Mouse (Mus musculus): ENCODE data around the gene Pabpc1l. TPM values are rescaled to one million over a fixed set of nuclear protein-coding genes. Genes with fewer than 3 reads are reported as not detected.

Gene Pabpc1l
- 1.2 and 1.7 TPM in 2 replicates for polyA plus RNA-seq (2015; fragmentation: Nextera tagmentation; extraction: Ambion mirVana)

DNA sequence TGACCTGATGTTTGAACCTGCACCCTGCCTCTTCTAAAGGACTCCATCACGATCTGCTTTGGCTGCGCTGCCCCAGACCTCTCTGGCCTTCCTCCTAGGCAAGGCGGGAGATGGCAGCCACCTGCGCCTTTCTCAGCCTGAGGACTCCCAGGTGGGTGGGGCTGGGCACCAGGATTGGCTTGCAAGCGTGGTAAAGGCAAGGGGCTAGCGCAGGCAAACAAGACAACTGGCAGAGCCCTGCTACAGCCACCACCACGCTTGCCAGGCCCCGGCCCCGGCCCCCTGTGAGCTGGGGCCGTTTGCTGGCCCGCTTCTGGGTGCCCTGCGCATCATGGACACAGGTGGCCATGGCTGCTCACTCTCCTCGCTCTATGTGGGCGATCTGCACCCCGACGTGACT lies at the start of gene Pabpc1l:
Gene Pabpc1l, plus strand, starts transcription at position 301 of the 400 bp plus-strand sequence.
- Histone ChIP-seq H3K4me3 (no peak within 1 kb of the TSS), H3K4me1 (replicated peaks) (no peaks in the 10 kb centered on the region), H3K9me3 (no peaks in the 10 kb centered on the region), H3K27me3 (no peaks in the 10 kb centered on the region), H3K4me2 (no peak within 1 kb of the TSS), H3K36me3 (0 out of 2 replicates have a peak, but pooled peaks cover 2% of the 10 kb centered on the region), H3K9ac (no peak within 1 kb of the TSS), H3K27ac (replicated peaks) (no peak within 1 kb of the TSS)
- no peak for ATAC-seq (ENCODE audit: low read depth)
- WGBS, result 88% methylated on average over 16 of the region's 16 CpGs

DNA sequence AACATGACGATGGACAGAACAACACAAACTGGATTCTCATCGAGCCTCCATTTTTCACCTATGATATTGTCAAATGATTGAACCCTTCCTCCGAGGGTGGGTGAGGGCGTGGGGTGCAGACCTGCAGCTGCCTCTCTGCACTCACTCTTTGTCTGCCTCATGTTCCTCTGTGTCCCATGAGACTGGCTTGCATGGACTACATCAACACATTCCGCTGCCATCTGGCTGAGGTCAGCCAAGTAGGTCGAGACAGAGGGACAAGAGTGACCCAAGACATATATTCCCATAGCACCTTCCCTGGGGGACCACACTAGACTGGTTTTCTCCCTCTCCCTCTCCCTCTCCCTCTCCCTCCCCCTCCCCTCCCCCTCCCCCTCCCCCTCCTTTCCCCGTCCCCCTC lies 48.8 kb upstream of the Pabpc1l start:
- 84% methylated on average over 6 of the region's 7 CpGs for WGBS
- H3K27ac ChIP-seq (replicated peaks), result no peak overlapping the region

DNA sequence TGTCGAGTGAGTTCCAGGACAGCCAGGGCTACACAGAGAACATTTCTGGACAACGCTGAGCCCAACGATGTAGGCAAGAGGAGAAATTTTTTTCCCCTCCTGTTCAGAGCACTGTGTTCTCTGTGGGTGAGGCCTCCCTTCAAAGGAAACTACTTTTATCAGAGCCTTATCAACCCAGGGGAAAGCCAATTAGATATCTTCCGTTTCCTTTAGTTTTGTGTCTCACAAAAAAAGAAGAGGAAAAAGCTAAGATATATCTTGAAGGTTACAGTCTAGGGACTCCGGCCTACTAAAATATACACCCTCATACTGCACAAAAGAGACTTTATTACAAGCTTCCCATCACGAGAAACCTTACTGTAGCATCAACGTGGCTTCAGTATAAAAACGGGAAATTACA lies 38.0 kb upstream of the Pabpc1l start:
- H3K27me3 ChIP-seq, result no peaks in the 10 kb centered on the region
- H3K4me3 ChIP-seq, result no peak overlapping the region
- H3K36me3 ChIP-seq, result no peaks in the 10 kb centered on the region
- WGBS, result 82% methylated on average over 8 of the region's 8 CpGs
- no peak overlapping the region for H3K27ac ChIP-seq (replicated peaks)
- no peaks in the 10 kb centered on the region for H3K4me1 ChIP-seq (replicated peaks)
- no peak for ATAC-seq (ENCODE audit: low read depth)
- no peak overlapping the region for H3K9ac ChIP-seq
- H3K9me3 ChIP-seq, result no peaks in the 10 kb centered on the region
- no peak overlapping the region for H3K4me2 ChIP-seq

More for the DNA sequence above, 48.8 kb upstream of the Pabpc1l start:
- Histone ChIP-seq H3K9me3 (no peaks in the 10 kb centered on the region), H3K4me3 (no peak overlapping the region), H3K27me3 (no peaks in the 10 kb centered on the region), H3K9ac (no peak overlapping the region), H3K36me3 (no peaks in the 10 kb centered on the region), H3K4me2 (no peak overlapping the region), H3K4me1 (replicated peaks) (no peaks in the 10 kb centered on the region)
- no peak for ATAC-seq (ENCODE audit: low read depth)

DNA sequence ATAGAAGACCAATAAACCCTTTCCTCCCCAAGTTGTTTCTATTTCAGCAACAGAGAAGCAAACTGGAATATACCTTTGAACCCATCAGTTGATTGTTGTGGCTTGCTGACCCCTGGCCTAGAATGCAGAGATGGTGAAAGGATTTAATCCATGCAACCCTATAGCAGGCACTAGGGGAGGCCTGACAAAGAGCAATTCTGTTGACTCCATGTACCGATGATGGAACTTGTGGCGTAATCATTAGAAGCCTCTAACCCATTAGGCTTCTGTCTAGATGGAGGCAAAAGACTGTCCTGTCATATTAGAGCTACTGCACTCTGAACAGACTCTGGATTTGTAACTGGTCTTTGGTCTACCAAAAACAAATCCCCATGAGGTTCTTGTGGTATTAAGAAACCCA lies 32.4 kb upstream of the Pabpc1l start:
- H3K4me2 ChIP-seq, result no peak overlapping the region
- no peak for ATAC-seq (ENCODE audit: low read depth)
- 97% methylated on average over 2 of the region's 2 CpGs for WGBS

DNA sequence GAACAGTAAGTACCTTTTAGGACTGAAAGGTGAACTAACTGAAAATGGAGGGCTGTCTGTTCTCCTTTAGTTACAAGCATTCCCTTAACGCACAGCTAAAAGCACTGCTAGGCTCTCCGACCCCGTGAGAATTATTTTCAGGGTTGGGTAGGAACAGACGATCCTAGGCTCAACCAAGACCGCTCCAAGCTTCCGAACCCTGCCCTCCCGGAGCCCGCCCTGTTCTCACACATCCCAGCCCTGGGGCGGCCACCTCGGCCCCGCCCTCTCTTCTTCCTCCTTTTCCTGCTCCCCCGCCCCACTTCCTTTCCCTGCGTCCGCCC lies 30.6 kb upstream of the Pabpc1l start, which contains the start of gene Ywhab:
Gene Ywhab, plus strand, starts transcription at position 307 of the 323 bp plus-strand sequence.
- peaks cover 5% of the 10 kb centered on the region; the same call in 1 of the 2 replicates for H3K36me3 ChIP-seq
- H3K9me3 ChIP-seq, result no peaks in the 10 kb centered on the region
- H3K27ac ChIP-seq (replicated peaks), result peak within 1 kb of the TSS; percentile 96
- peaks cover 48% of the 10 kb centered on the region for H3K4me1 ChIP-seq (replicated peaks)
- no peaks in the 10 kb centered on the region for H3K27me3 ChIP-seq
- peak within 1 kb of the TSS; percentile 99 for H3K4me3 ChIP-seq
- under 1% methylated on average over 14 of the region's 14 CpGs for WGBS
- H3K9ac ChIP-seq, result peak within 1 kb of the TSS; percentile 97
- H3K4me2 ChIP-seq, result peak within 1 kb of the TSS; percentile 77
- no peak for ATAC-seq (ENCODE audit: low read depth)

More for the DNA sequence above, 32.4 kb upstream of the Pabpc1l start:
- peaks cover 2% of the 10 kb centered on the region; the same call in 1 of the 2 replicates for H3K36me3 ChIP-seq
- H3K27ac ChIP-seq (replicated peaks), result no peak overlapping the region
- no peaks in the 10 kb centered on the region for H3K27me3 ChIP-seq
- H3K9me3 ChIP-seq, result no peaks in the 10 kb centered on the region
- peaks cover 32% of the 10 kb centered on the region for H3K4me1 ChIP-seq (replicated peaks)
- no peak overlapping the region for H3K9ac ChIP-seq
- no peak overlapping the region for H3K4me3 ChIP-seq

DNA sequence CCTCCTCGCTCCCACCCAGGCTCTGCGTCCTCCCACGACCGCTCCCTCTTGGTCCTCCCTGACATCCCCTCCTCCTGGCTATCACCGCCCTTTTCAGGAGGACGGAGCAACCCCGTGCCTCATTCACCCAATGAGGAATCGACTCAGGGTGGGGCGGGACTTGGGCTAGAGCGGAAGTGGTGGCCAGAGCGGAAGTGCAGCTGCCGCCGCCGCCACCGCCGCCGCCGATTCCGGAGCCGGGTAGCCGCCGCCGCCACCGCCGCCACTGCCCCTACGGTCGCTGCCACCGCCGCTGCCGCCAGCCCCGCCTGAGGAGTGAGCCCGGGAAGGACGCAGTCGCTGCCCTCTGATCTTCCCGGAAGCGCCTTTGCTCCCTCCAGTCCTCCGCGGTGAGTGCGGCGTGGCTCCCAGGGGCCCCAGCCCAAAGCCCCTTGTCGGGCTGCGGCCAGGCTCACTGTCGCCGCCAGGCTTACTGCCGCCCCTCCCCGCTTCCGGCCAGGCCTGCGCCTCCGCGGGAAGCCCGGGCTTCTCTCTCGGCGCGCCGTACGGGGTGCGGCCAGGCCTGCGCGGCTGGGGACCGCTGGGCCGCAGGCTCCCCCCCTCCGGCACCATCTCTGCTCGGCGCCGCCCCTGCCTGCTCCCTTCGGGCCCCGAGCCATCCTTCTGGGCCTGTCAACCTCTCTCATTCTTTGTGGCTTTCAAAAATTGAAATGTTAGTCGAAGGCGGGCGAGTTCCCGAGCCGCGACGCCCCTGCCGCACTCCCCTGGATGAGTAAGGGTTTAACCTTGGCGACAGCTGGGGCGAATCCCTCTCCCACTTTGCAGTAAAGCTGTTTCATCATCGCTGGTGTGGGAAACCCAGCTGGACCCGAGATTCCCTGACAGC lies 30.0 kb upstream of the Pabpc1l start:
- Histone ChIP-seq H3K4me2 (peak overlapping the region; percentile 77), H3K9ac (peak overlapping the region; percentile 97), H3K27me3 (no peaks in the 10 kb centered on the region), H3K4me3 (peak overlapping the region; percentile 99), H3K4me1 (replicated peaks) (peaks cover 53% of the 10 kb centered on the region), H3K9me3 (no peaks in the 10 kb centered on the region), H3K36me3 (peaks cover 5% of the 10 kb centered on the region; the same call in 1 of the 2 replicates), H3K27ac (replicated peaks) (peak overlapping the region; percentile 96)
- ATAC-seq (ENCODE audit: low read depth), result peak; percentile 99
- WGBS, result under 1% methylated on average over 66 of the region's 79 CpGs

DNA sequence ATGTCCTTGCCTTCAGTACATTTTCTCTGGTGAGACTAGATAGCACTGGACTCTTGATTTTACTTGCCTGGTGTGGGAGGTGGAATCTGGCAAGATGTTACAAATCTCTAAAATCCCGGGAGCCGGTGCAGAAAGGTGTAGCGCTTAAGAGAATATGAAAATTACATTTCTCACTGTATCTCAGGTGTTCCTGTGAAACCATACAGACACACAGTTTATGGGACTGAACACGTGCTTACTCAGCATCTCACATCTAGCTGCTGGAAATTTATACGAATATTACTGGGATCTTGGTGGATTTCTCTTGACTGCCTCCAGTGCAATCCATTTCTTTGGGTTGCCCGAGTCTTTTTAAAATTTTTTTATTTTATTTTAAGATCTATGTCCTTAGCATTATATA lies 29.0 kb upstream of the Pabpc1l start:
- Histone ChIP-seq H3K4me1 (replicated peaks) (peaks cover 61% of the 10 kb centered on the region), H3K36me3 (peaks cover 5% of the 10 kb centered on the region; the same call in 1 of the 2 replicates), H3K4me2 (peak overlapping the region; percentile 77), H3K27me3 (no peaks in the 10 kb centered on the region), H3K9ac (peak overlapping the region; percentile 97), H3K27ac (replicated peaks) (no peak overlapping the region), H3K4me3 (peak overlapping the region; percentile 99), H3K9me3 (no peaks in the 10 kb centered on the region)
- 80% methylated on average over 6 of the region's 6 CpGs for WGBS
- no peak for ATAC-seq (ENCODE audit: low read depth)

DNA sequence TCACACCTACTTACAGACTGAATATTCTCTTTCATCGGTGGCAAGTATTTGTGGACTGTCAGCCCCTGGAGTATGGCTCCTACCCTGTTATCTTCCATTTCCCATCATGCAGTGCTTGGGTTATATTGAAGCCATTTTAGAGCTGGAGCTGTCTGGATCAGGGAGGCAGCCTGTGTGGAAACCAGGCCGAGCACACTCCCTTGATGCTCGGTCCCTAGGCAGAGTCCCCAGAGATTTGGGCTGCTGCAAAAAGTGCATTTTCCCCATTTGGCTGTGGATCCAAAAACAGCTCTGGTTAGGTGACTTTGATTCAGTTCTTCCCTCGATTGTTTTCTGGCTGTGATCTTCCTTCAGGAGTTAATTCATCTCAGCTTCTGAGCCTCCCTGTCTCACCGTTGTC lies 28.4 kb upstream of the Pabpc1l start:
- peak overlapping the region; percentile 99 for H3K4me3 ChIP-seq
- H3K4me1 ChIP-seq (replicated peaks), result peaks cover 64% of the 10 kb centered on the region
- ATAC-seq (ENCODE audit: low read depth), result no peak
- H3K9ac ChIP-seq, result peak overlapping the region; percentile 47
- H3K27me3 ChIP-seq, result no peaks in the 10 kb centered on the region
- no peak overlapping the region for H3K27ac ChIP-seq (replicated peaks)
- no peaks in the 10 kb centered on the region for H3K9me3 ChIP-seq
- H3K36me3 ChIP-seq, result peaks cover 5% of the 10 kb centered on the region; the same call in 1 of the 2 replicates
- 69% methylated on average over 5 of the region's 5 CpGs for WGBS
- peak overlapping the region; percentile 77 for H3K4me2 ChIP-seq

DNA sequence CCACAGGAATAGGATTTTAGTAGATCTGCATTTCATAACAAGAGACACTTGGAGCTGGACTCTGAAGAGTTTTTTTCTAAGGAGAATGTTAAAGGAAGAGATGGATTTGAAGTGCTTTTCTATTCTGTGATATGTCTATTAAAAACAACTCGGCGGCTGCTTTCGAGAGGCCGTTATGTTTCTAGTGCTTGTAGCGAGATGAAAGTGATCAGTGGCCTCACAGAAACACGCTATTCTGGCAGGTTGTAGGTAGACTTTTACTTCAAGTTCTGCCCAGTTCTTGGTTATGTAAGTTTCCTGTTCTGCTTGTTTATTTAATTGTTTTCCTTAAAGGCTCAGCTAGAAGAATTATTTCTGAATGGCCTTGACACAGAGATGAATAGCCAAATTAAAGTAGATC lies 26.3 kb upstream of the Pabpc1l start:
- ATAC-seq (ENCODE audit: low read depth), result no peak
- Histone ChIP-seq H3K4me1 (replicated peaks) (peaks cover 75% of the 10 kb centered on the region), H3K27ac (replicated peaks) (no peak overlapping the region), H3K4me3 (no peak overlapping the region), H3K9me3 (no peaks in the 10 kb centered on the region), H3K27me3 (no peaks in the 10 kb centered on the region), H3K4me2 (no peak overlapping the region), H3K36me3 (peaks cover 5% of the 10 kb centered on the region; the same call in 1 of the 2 replicates), H3K9ac (no peak overlapping the region)
- WGBS, result 93% methylated on average over 6 of the region's 6 CpGs

DNA sequence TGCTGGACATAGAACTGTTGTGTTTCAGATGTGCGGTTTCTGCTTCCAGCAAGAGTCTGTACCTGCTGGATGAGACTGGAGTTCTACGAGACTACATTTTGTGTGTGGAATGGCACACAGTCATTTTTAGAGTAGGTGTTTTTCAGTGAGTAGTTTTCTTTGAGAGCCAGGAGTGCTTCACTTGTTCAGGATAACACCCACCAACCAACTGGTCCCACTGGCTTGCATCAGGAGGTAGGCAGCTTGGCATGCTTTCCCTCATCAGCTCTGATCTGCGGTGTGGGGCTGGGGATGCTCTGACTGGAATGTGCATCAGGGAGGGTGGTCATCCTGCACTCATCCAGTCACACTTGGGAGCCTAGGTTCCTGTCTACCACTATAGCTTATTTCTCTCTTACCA lies 22.6 kb upstream of the Pabpc1l start:
- WGBS, result 98% methylated on average over 3 of the region's 3 CpGs
- ATAC-seq (ENCODE audit: low read depth), result no peak

DNA sequence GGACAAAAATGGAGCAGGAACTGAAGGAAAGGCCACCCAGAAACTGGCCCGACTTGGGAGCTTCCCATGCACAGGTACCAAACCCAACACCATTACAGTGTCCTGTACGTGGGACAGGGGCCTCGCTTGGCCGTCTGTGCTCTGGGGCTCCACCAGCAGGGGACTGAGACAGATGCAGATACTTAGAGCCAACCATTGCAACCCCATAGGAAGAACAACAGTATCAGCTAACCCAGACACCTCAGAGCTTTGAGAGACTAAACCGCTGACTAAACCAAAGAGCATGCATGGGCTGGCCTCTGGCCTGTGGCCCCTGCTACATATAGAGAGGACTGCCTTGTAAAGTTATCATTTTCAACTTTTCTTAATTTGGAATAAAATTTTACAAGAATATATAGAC lies 20.7 kb upstream of the Pabpc1l start:
- no peak for ATAC-seq (ENCODE audit: low read depth)
- no peak overlapping the region for H3K4me3 ChIP-seq
- H3K27ac ChIP-seq (replicated peaks), result no peak overlapping the region
- H3K9ac ChIP-seq, result no peak overlapping the region
- H3K4me2 ChIP-seq, result no peak overlapping the region
- no peaks in the 10 kb centered on the region for H3K36me3 ChIP-seq
- 85% methylated on average over 5 of the region's 5 CpGs for WGBS
- H3K9me3 ChIP-seq, result no peaks in the 10 kb centered on the region
- H3K27me3 ChIP-seq, result no peaks in the 10 kb centered on the region
- peaks cover 73% of the 10 kb centered on the region for H3K4me1 ChIP-seq (replicated peaks)

More for the DNA sequence above, 22.6 kb upstream of the Pabpc1l start:
- H3K27ac ChIP-seq (replicated peaks), result no peak overlapping the region
- H3K36me3 ChIP-seq, result peaks cover 5% of the 10 kb centered on the region; the same call in 1 of the 2 replicates
- no peak overlapping the region for H3K4me2 ChIP-seq
- H3K4me1 ChIP-seq (replicated peaks), result peaks cover 81% of the 10 kb centered on the region
- no peak overlapping the region for H3K9ac ChIP-seq
- no peak overlapping the region for H3K4me3 ChIP-seq
- no peaks in the 10 kb centered on the region for H3K27me3 ChIP-seq
- no peaks in the 10 kb centered on the region for H3K9me3 ChIP-seq

DNA sequence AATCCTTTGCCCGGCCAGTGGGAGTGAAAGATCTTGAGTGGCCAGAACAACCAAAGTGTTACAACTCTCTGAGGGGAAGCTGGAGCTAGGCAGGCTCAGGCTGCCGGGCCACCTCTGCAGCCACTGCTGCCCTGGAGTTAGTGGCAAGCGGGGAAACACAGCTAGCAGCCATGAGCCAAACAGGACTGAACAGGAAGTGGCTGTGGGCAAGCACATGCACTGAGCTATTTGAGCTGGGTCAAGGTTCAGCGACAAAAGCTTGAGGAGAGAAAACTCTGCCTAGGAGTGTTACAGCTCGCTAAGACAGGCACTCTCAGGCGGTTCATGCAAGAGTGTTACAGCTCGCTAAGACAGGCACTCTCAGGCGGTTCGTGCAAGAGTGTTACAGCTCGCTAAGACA lies 18.3 kb upstream of the Pabpc1l start:
- Histone ChIP-seq H3K9ac (no peak overlapping the region), H3K9me3 (no peaks in the 10 kb centered on the region), H3K4me1 (replicated peaks) (peaks cover 57% of the 10 kb centered on the region; the same call in 1 of the 2 replicates), H3K27ac (replicated peaks) (no peak overlapping the region), H3K4me2 (no peak overlapping the region), H3K36me3 (peaks cover 8% of the 10 kb centered on the region), H3K27me3 (no peaks in the 10 kb centered on the region), H3K4me3 (no peak overlapping the region)
- WGBS, result 80% methylated on average over 10 of the region's 10 CpGs
- no peak for ATAC-seq (ENCODE audit: low read depth)

All from neural tube, embryonic 13.5 days (tissue).